Mouse (Mus musculus) cerebellum, adult 18-20 months (tissue): ENCODE results near the gene Ccdc24.

Experiments
- DNase-seq, 2 experiments: peaks; one replicate each; pipeline ENCODE4 v3.0.0; 2021

The Ccdc24 gene

DNA sequence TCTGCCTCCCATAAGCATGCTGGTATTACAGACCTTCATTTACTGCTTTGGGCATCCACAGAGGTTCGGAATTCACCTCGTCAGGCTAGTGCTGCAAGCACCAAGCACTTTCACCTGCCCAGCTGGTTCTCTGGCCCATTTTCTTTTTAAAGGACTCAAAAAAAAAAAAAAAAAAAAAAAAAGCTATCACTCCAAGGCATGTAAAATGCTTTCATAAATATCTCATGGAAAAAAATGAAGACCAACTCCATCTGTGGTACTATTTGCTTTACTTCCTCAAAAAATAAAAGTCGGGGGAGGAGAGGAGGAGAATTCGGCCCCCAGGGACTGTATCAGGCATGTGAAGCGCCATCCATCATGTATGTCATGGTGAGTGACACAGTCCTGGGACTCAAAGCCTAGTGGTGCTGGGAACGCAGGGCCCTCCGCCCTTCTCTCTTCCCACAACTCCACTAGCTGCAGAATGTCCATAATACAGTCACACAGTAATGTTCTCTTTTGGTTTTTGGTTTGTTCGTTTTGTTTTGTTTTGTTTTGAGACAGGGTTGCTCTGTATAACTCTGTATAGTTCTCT, 43.7 kb downstream of the Ccdc24 start:
- no peak for DNase-seq

DNA sequence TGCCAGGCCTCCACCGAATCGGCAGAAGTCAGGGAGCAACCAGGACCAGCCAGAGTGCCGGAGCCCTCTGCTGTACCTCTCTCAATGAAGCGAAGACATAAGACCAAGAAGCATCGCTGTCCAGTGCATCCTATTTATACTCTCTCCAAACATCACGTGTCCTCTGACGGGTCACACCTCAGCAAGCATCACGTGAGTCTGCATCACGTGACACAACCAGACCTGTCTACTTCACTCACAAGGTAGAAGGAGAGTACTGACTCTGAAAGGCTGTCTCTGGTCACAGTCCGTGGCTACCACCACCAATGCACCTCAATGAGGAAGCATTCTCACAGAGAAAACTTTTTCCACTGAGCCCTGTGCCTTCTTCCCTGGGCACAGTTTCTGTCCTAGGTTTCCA, 54.3 kb downstream of the Ccdc24 start:
- DNase-seq, result no peak

GRCm38 (mm10) chr4:117816776-117817175, 55.6 kb downstream of the Ccdc24 start:
- no peak for DNase-seq
